Mouse (Mus musculus) c-Kit-positive CD71-positive TER-119-negative erythroid progenitor cells, embryonic 14.5 days (primary cell): ENCODE results near the gene Pou2f3.
"Not testable (repeated sequence)": the region's sequence is repeated elsewhere in the genome, so short reads cannot be mapped to it uniquely, and the experiment has no call there.

Source experiments
- DNase-seq: peaks from one replicate; pipeline ENCODE4 v3.0.0-alpha.2; 2013; ENCODE audit warnings: low read depth

The Pou2f3 gene

DNA sequence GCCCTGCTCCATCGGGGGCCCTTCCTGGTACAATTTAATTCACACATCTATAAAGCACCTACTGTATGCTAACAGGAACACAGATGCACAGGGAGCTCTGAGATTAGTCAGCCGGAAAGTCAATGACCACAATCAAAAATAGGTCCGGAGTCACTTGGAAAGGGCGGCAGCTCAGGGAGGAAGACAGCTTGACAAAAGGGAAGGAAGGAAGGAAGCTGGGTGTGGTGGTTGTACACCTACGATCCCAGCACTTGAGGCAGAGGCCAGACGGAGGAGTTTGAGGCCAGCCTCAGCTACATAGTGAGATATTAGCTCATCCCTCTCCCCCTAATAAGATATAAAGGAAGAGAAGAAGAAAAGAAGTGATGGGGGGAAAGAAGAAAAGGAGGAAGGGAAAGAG is 54.2 kb downstream of the Pou2f3 start:
- DNase-seq, result no peak

DNA sequence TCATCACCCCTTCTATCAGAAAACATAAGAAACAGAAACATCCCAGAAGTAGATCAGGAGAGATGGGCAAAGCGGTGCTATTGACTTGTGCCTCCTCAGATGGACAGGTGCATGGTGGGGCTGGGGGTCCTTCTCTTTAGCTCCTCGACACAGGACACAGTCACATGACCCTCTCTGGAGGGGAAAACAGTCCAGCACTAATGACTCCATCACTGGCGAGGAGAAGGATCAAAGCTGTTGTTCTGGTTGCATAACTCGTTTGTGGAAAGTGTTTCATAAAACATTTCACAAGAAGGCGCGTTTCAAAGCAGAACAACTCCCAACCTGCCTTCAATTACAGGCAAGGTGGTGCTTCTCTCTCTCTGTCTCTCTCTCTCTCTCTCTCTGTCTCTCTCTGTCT is 58.4 kb downstream of the Pou2f3 start:
- DNase-seq, result no peak

DNA sequence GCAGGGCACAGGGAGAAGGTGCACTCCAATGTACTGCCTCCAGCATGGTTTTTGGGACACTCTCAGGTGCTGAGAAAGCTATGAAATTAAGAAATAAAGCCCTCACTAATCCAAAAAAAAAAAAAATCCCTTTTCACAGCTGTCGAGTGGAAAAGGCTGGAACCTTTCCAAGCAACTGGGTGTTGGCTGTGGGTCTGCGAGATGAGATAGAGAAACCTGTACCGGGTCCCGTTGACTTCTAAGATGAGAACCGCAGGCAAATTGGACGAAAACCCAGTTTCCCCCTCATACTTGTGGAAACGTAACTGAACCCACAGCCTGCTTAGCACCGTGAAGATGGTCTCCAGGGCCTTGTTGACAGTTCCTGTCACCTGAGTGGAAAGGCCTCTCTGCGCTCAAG is 59.2 kb downstream of the Pou2f3 start:
- no peak for DNase-seq

DNA sequence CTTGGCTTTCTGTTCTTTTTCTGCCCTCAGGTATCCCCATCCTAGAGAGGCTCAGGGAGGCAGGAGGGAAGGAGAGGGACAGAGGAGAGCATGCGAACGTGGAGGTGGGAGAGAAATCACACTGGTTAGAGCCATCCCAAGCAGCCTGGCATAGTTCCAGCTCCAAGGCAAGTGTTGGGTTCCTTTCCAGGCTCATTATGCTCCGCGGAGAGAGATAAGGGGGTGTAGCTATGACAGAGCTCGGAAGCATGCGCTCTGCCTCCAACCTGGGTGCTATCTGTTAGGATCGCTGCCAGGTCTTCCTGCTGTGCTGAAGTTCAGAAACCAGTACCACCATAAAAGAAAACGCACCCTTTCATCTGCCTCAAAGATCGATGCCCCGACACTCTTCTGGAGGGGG is 60.1 kb downstream of the Pou2f3 start:
- DNase-seq, result no peak

DNA sequence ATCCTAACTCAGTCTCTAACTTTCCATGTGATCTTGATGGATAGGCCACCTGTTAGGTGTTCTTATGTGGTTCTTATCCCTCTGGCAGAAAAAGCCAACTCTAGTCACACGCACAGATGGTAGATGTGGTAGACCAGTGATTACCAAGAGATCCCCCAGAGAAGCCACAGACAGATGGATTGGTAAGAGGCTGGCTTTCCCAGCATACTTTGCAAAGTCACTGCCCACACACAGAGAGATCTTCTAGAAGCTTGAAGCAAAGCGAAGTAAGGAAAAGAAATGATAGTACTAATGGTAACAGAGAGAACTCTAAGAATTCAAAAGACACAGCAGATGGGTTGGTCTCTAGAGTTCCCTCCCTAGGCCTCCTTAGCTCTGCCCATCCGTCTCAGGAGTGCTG is 60.7 kb downstream of the Pou2f3 start:
- DNase-seq, result no peak

DNA sequence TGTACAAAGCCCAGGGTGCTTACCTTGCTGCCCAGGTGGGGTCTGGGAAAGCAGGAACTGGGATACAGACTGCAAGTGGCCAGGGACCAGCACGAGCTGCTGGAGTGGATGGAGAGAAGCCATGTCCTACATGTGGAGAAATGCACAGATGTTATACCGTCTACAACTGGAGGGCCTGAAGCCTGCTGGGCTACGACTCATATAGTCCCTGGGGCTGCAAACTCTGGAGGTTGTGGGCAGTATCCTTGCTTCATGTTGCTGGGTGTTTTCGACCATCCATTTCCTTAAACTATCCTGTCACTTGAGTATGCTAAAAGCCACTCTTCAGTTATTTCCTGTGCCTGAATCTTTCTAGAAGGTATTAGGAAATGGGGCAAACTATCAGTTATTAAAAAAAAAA is 65.0 kb downstream of the Pou2f3 start:
- DNase-seq, result no peak

DNA sequence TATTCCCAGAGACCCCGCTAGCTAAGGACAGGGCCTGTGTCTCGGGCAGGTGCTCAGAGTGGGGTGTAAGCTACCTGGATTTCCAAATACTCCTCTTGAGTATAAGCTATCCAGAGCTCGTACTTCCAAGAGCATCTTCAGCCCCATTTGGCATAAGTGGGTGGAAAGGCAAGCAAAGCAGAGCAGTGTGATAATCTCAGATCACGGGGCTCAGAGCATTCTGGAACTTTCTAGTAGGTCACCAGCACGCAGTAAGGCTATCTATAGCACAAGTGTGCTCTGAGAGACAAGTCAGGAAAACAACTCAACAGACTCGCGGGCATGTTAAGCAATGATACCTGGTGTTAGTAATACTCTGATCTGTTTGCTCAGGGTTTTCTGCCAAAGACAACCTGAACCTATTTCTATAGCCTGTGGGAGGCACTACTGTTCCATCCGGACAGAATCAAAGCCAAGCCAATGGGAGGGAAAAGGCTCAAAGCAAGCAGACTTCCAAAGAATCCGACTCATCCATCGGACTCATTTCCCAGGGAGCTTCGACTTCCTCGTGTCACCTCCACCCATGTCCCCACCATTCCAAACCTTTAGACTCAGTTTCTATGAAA is 65.9 kb downstream of the Pou2f3 start:
- DNase-seq, result no peak

DNA sequence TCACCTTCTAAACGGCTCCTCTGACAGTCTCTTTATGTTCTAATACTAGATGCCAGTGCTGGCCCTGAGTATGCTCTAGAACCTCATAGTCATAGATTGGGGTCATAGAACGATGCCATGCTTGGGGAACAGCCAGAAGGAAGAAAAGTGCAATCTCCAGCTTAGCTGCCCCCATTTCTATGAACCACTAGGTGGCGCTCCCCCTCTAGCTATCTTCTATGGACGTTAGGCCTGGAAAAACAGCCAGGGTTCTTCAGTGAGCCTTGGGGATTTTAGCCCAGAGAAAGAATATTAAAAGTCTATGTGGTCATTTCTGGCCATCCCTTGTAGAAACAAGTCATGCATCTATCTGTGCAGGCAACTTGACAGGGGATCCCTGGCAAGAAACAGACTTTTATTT is 68.3 kb downstream of the Pou2f3 start:
- peak; percentile 32 for DNase-seq

DNA sequence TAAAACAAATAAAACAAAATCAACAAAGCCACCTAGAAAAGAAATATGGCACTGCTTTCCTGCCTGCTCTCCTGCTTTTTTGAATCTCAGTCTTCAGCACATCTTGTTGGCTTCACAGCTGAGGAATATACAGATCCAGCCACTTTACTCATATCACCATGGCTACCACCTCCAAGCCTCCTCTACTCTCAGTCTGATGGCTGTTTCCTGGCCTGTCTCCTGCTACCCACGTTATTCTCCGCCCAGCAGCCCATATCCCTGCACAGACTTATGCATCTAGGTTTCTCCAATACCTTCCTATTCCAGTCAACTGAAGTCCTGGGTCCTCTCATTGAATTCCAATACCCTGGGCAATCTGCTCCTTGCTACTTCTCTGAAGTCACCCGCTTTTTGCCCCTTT is 76.6 kb downstream of the Pou2f3 start:
- DNase-seq, result no peak

DNA sequence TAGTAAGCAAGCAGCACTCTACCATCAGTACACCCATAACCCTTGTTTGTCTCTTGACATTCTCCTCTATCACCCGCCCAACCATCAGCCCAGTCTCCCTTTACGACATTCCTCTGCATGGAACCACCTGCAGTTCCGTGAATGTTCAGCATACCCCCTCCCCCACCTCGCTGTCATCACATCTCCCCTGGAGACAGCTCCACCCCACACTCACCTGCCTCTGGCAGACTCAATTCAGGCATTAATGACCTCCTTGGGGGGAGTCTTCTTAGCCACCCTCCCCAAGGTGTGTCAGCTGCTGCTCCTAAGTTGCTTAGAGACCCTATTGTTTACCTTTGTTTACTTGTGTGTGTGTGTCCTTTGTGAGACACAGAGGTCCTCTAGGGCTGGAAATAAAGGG is 77.8 kb downstream of the Pou2f3 start:
- DNase-seq, result no peak

DNA sequence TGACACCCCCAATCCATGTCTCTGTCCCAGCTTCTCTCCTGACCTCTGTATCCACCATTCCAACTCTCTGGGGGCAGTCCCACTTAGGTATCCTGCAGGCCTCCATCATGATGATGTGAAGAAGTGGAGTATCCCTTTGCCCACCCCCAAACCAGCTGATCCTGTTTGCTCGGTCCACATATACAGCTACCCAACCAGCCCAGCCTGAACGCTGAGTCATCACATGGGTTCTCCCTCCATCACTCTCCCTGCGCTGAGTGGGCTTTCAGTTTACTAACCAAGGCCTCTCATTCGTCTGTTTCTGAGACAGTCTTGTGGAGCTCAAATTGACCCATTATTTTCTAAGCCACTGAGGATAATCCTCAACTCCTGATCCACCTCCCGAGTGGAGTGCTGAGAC is 78.2 kb downstream of the Pou2f3 start:
- DNase-seq, result no peak

DNA sequence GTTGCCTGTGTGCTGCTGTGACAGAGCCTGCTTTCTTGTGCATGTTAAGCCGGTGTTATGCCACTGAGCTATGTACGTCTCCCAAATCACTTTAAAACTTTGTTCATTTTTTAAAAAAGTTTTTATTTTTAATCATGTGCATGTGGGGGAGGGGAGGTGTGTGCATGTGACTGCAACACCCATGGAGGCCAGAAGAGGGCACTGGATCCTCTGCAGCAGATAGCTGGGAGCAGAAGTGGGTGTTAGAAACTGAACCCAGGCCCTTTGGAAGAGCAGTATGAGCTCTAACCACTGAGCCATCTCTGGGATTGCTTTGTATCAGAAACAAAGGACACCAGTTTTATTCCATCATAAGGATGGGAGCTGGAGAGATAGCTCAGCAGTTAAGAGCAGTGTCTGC is 79.5 kb downstream of the Pou2f3 start:
- DNase-seq, result no peak

DNA sequence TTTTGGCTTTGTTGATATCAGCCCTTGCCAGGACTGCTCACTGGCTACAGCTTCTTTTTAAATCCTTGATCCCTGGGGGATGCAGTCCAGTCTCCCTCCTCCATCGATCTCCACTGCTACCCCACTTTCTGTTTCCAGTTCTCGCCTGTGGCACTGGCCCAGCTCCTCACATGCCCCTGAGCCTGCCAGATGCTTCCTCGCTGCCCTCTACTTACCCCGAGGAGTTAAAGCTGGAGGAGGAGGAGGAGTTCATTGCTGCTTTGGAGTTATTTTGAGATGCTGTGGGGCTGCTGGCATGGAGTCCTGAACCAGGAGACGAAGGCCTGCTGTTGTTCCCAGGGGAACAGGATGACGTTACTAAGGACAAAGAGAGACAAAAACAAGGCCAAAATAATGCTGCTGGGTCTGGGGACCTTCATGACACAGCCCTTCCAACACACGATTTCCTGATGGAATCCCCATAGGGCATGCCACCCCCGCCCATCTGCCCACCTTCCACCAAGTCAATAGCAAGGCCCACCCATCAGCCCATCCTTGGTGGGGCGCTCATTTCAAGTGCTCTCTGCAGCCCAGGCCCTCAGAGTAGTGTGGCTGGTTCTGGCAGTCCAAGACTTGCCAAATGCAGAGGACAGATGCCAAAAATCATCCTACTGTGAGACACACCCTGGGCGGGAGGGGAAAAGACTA is 82.9 kb downstream of the Pou2f3 start:
- DNase-seq, result no peak

DNA sequence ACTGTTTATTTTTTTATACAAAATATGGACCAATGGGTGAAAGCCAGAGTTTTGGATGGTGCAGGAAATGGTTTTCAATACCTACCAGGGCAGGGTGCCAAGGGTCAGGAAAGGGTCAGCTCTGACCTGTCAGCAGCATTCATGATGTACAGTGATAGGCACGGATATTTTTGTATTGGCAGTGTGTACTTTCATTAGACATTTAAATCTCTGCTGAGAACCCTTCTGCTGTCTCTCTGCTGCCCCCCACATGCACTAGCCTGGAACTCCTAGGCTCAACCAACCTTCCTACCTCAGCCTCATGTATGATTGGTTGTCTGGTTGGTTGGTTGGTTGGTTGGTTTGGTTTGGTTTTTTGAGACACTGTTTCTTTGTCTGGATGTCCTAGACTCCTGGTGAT is 87.8 kb downstream of the Pou2f3 start:
- DNase-seq, result no peak

DNA sequence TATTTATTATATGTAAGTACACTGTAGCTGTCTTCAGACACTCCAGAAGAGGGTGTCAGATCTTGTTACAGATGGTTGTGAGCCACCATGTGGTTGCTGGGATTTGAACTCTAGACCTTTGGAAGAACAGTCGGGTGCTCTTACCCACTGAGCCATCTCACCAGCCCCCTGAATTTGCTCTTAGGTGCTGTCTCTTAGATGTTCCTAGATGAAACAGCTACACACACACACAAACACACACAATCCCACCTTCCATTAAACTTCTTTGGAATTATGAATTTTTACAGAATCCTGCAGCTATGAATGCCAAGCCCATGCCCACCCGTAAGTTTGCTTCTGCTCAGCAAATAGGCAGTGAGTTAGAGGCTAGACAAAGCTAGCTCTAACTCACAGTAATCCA is 88.2 kb downstream of the Pou2f3 start:
- DNase-seq, result not testable (repeated sequence)

DNA sequence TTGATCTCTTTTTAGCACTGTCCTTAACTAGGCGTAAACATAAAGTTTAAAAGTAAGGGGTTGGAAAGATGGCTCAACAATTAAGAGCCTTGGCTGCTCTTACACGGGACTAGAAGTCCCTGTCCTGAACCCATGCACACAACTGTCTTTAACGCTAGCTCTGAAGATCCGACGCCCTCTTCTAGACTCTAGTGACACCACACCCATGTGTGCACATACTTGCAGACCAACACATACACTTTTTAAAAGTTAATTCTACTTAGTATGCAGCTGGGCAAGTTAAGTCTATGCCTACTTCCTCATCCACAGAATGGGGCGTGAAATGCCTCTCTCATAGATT is 93.2 kb downstream of the Pou2f3 start:
- no peak for DNase-seq

DNA sequence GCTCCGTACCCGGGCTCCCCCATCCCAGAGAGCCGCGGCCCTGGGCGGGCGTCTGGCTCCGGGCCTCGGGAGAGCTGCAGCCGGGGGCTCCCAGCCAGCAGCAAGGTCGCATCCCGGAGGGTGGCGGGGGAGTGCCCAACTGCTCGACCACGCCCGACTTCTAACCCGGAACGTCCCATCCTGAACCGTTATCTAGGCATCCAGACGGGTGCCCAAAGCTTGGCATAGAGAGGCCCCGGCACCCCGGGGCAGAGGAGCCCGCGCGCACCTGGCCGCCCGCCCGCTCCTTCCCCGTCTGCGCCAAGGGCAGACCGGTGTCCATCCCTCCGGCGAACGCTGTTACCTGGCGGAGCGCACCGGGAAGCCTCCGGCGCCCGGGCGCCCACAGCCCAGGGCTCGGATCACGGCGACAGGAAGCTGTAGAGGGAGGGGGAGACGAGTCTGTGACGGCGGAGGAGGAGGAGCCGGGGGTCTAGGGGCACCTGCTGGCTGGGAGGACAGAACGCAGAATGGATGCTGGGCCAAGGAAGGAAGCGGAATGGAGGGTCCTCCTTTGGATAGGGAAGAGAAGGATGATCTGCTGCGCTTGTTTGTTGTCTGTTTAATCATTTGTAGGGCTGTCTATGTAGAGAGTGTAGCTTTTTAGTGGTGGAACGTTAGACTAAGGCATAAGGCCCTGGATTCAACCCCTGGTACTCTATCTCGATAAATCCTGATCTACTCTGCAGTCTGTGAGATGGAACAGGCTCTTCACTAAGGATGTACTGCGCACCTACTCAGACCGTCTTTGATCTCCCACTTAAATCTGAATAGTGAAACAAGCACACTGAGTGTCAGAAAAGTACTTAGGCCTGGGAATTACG is 93.8 kb downstream of the Pou2f3 start, which contains the start of gene Tmem136:
TSS of gene Tmem136 (minus strand) at position 437 of the 863 bp plus-strand sequence.
- peak; percentile 67 for DNase-seq

DNA sequence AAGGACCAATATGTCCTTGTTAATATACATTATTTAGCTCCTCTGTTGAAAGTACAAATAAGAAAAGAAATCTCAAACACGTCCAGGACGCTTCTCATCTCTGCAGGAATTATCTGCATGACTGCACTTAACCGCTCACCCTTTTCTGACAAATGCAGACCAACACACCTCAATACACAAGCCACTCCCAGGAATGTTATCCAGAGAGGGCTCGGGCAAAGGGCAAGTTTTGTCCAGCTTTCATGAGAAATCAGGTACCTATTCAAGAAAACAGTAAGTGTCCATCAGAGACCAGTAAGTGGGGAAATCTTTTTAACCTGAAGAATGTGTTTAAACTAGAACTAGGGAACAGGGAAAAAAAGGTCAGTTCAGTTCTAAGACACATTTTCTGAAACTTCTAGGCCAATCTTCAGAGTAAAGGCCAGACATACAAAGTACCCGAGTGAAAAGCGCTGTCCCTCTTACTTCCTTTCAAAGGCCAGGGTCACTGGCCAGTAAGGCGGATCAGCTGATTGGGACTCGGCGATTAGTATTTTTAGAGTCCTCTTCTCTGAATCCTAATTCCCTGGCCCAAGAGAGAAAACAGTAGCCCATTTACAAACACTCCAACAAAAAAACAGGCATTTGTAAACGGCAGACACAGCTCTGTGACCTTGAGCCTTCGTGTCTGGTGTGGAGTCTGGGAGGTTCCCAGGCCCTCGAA is 94.6 kb downstream of the Pou2f3 start:
- no peak for DNase-seq

DNA sequence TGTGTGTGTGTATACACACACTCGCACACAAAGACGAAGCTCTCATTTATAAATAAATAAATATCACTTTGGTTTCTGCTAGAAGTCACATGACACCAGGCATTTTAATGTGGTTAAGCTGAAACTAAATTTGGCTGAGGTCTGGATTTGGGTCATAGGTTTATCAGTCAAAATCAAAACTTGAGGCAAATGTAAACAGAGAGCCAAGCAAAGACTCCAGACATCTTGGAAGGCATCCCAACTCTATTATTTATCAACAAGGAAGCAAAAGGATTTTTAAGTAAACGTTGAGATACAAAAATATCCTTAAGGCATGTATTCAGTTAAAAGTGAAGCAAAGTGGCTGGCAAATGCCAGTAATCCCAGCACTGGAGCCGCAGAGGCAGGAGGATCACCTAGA is 95.3 kb downstream of the Pou2f3 start:
- DNase-seq, result no peak

DNA sequence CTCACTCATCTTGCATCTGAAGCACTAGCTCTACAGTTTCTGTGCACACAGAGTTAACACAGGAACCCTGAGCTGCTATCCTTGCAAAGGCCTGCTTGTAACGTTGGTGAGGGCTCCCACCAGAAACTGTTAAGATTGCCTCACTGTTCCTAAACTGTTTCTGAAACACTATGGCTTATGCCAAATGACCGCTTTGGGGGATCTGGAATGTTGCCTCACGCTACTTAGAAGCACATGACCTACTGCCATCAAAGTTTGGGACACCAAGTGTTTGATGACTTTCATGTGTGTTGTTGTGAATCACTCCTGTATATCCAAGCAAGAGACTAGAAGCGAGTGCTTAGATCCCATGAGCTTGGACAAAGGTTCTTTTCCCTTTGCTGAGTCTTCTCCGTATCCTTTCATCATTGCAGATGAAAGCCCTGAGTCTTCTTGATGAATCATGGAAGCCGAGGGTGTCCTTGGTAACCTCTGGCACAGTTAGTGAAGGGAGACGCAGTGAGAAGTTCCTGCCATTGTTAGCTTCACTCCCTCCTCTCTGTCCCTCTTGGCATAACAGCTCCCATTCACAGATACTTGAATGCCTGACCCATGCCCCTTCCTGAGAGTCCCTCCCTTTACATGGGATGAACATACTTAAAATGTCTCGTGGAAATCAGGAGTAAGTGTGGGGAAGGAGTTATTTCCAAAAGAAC is 99.7 kb downstream of the Pou2f3 start:
- no peak for DNase-seq

DNA sequence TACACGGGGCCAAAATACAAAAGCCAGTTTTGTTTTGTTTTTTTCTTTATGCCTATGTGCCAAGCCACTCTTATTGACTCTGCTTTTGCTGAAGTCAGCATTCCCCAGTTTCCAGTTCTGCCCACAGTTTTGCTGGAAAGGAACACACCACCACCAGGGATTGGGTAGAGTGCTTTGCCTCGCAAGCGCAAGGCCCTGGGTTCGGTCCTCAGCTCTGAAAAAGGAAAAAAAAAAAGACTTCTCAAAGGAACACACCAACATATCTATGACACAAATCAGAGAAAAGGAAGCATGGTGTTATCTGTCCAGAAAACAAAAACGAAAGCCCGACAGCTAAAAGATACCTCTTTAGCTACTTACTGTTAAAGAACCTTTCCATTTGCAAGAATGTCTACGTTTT is 101.0 kb downstream of the Pou2f3 start:
- no peak for DNase-seq

DNA sequence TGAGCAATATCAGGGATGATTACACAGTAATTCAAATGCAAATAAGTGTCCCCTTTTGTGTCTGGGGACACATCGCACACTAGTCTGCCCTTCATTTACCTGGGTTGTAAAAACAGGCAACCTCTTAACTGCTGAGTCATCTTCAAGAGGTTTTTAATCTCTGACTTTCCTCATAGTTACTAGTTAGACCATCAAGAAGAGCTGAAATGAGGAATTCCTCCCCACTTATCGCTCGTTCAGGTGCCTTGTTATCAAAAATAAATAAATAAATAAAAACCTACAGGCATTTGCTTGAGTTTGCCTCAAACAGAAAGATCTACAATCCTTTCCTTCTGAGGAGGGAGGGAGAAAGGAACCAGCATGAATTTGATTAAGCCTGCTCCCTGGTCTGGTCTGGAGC is 101.4 kb downstream of the Pou2f3 start:
- no peak for DNase-seq
